Mouse (Mus musculus) lung, postnatal 0 days (tissue): ENCODE measurements around the gene Lamp1.

Experiments
- CTCF ChIP-seq: IDR thresholded peaks from 2 replicates; pipeline ENCODE4 v1.5.1; 2016; ENCODE audit warnings: antibody characterized with exemption, mild to moderate bottlenecking
- EP300 ChIP-seq: IDR thresholded peaks from 2 replicates; pipeline ENCODE4 v1.6.1; 2016; ENCODE audit warnings: antibody characterized with exemption, mild to moderate bottlenecking, control low read depth

DNA sequence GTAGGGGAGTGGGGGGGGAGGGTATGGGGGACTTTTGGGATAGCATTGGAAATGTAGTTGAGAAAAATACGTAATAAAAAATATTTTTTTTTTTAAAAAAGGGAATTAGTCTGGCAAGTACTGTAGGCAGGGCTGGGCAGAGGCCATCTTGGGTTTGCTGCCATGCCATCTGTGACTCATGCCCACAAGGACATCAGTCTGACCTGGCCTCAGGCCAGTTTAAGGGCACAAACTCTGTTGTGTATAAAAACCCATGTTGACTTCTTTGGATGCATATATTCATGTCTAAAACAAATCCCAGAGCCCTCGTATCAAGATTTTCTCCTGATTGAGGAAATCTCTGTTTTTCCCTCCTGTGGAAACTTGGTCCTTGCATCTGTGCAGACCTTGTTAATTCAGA is 41.9 kb upstream of the Lamp1 start:
- no peak for TF ChIP-seq EP300
- no peak for TF ChIP-seq CTCF
